Mouse (Mus musculus) liver, adult 2 months (tissue): ENCODE results near the gene Cobl. TPM values are rescaled to one million over a fixed set of nuclear protein-coding genes. Genes with fewer than 3 reads are reported as not detected.

Source experiments
- DNase-seq: peaks from one replicate; pipeline ENCODE4 v3.0.0-alpha.2; 2011; ENCODE audit warnings: low read depth, low spot score; ENCODE audit errors: extremely low read depth
- H3K27ac ChIP-seq: fragments of 200-500 bp; replicated peaks from 2 replicates; pipeline ENCODE4 v1.5.1; 2012; ENCODE audit warnings: low read depth, mild to moderate bottlenecking, control low read depth, inconsistent platforms, low read length; ENCODE audit not compliant: insufficient read depth
- H3K27me3 ChIP-seq: fragments of 200-500 bp; 2 replicates; pipeline ENCODE4 v1.6.1; 2012; ENCODE audit warnings: mild to moderate bottlenecking, moderate library complexity, low read length, inconsistent platforms; ENCODE audit not compliant: control insufficient read depth, insufficient read depth
- H3K36me3 ChIP-seq: fragments of 200-500 bp; 2 replicates; pipeline ENCODE4 v1.6.1; 2012; ENCODE audit warnings: low read length, inconsistent platforms; ENCODE audit not compliant: control insufficient read depth, insufficient read depth
- H3K4me1 ChIP-seq: fragments of 200-500 bp; 2 replicates; pipeline ENCODE4 v1.6.1; 2011; ENCODE audit warnings: low read length; ENCODE audit not compliant: control insufficient read depth, insufficient read depth
- H3K4me3 ChIP-seq: fragments of 200-500 bp; 2 replicates; pipeline ENCODE4 v1.5.1; 2011; ENCODE audit warnings: low read depth, mild to moderate bottlenecking, control low read depth, low read length, moderate library complexity; ENCODE audit not compliant: insufficient read depth
- H3K79me2 ChIP-seq: fragments of 200-500 bp; 2 replicates; pipeline ENCODE4 v1.6.1; 2012; ENCODE audit warnings: inconsistent platforms, mild to moderate bottlenecking, low read length, moderate library complexity; ENCODE audit not compliant: control insufficient read depth, insufficient read depth
- H3K9ac ChIP-seq: fragments of 200-500 bp; 2 replicates; pipeline ENCODE4 v1.6.1; 2012; ENCODE audit warnings: low read depth, mild to moderate bottlenecking, control low read depth, inconsistent platforms, low read length
- CTCF ChIP-seq: fragments of 200-500 bp; IDR thresholded peaks from 2 replicates; pipeline ENCODE4 v1.5.1; 2011; ENCODE audit warnings: low read depth, low read length, control low read depth
- POLR2A ChIP-seq: fragments of 200-500 bp; IDR thresholded peaks from 2 replicates; pipeline ENCODE4 v1.6.1; 2011; ENCODE audit warnings: low read length, control low read depth; ENCODE audit not compliant: insufficient read depth; ENCODE audit errors: extremely low read depth
- WGBS: fragments of 180-500 bp; shearing (Covaris S2); methylation state at CpG from one replicate; pipeline ENCODE4 v1.1.7; 2018; 5-methylcytosine and 5-hydroxymethylcytosine counted together
- polyA plus RNA-seq: library from polyadenylated mRNA; depleted of rRNA; stranded (reverse); fragments of >200 nt; gene quantifications from 2 replicates; pipeline ENCODE4 v1.2.3, GENCODE M21; 2012
- total RNA-seq: library from RNA; depleted of rRNA; stranded (reverse); fragments of >200 nt; gene quantifications from 2 replicates; pipeline ENCODE4 v1.2.3, GENCODE M21; 2014

Cobl gene
- total and polyA plus RNA-seq, 2 experiments: 4.2 to 5.7 TPM

- Histone ChIP-seq H3K27me3 (no peaks in the 10 kb centered on the region), H3K9ac (no peak overlapping the region), H3K36me3 (no peaks in the 10 kb centered on the region), H3K27ac (no peak overlapping the region), H3K79me2 (no peaks in the 10 kb centered on the region), H3K4me3 (no peak overlapping the region), H3K4me1 (no peaks in the 10 kb centered on the region)
- TF ChIP-seq POLR2A (no peak), CTCF (no peak)
- 88% methylated on average over 6 of the region's 6 CpGs for WGBS
- no peak for DNase-seq
Measured at GRCm38 (mm10) chr11:12273726-12274125, 191.0 kb downstream of the Cobl start.

GRCm38 (mm10) chr11:12258411-12258810, 206.3 kb downstream of the Cobl start:
- Histone ChIP-seq H3K4me3 (no peak overlapping the region), H3K79me2 (no peaks in the 10 kb centered on the region), H3K27me3 (no peaks in the 10 kb centered on the region), H3K4me1 (no peaks in the 10 kb centered on the region), H3K36me3 (peaks cover 9% of the 10 kb centered on the region; the same call in 1 of the 2 replicates), H3K27ac (no peak overlapping the region), H3K9ac (no peak overlapping the region)
- 93% methylated on average over 2 of the region's 2 CpGs for WGBS
- TF ChIP-seq POLR2A: no peak
- no peak for TF ChIP-seq CTCF
- no peak for DNase-seq

GRCm38 (mm10) chr11:12257324-12258118, 207.2 kb downstream of the Cobl start:
- Histone ChIP-seq H3K36me3 (peaks cover 9% of the 10 kb centered on the region; the same call in 1 of the 2 replicates), H3K79me2 (no peaks in the 10 kb centered on the region), H3K27me3 (no peaks in the 10 kb centered on the region), H3K9ac (no peak overlapping the region), H3K4me1 (no peaks in the 10 kb centered on the region), H3K4me3 (no peak overlapping the region), H3K27ac (no peak overlapping the region)
- WGBS: 95% methylated on average over 5 of the region's 5 CpGs
- DNase-seq: no peak
- TF ChIP-seq POLR2A: no peak
- TF ChIP-seq CTCF: no peak

- no peak overlapping the region for H3K4me3 ChIP-seq
Measured at GRCm38 (mm10) chr11:12245327-12245915, 219.3 kb downstream of the Cobl start.

GRCm38 (mm10) chr11:12236341-12236740, 228.4 kb downstream of the Cobl start:
- H3K79me2 ChIP-seq: no peaks in the 10 kb centered on the region
- no peak overlapping the region for H3K4me3 ChIP-seq
- H3K9ac ChIP-seq: no peak overlapping the region
- TF ChIP-seq CTCF: no peak
- no peak for TF ChIP-seq POLR2A
- H3K27me3 ChIP-seq: no peaks in the 10 kb centered on the region
- 28% methylated on average over 1 of the region's 1 CpGs for WGBS
- H3K4me1 ChIP-seq: peaks cover 13% of the 10 kb centered on the region
- DNase-seq: peak; percentile 96
- H3K27ac ChIP-seq: no peak overlapping the region
- peaks cover 2% of the 10 kb centered on the region; the same call in 1 of the 2 replicates for H3K36me3 ChIP-seq

More at GRCm38 (mm10) chr11:12245327-12245915, 219.3 kb downstream of the Cobl start:
- H3K27me3 ChIP-seq: peaks cover 6% of the 10 kb centered on the region; the same call in 1 of the 2 replicates
- 84% methylated on average over 4 of the region's 4 CpGs for WGBS
- no peak for DNase-seq
- H3K79me2 ChIP-seq: no peaks in the 10 kb centered on the region
- no peak overlapping the region for H3K9ac ChIP-seq
- TF ChIP-seq CTCF (no peak), POLR2A (no peak)
- H3K4me1 ChIP-seq: no peaks in the 10 kb centered on the region
- H3K27ac ChIP-seq: no peak overlapping the region
- H3K36me3 ChIP-seq: peaks cover 14% of the 10 kb centered on the region
